Comparison of ENCODE assay signal across 8 mouse cellular contexts in genomic region chr17:71782242-71782698, GRCm38 (mm10). TPM values are rescaled to one million over a fixed set of nuclear protein-coding genes. Genes with fewer than 3 reads are reported as not detected.
A peak's percentile ranks its signal among the peaks of the same experiment; 100 is the strongest.
DNase-seq lines count a peak whose midpoint lies in the region; ATAC-seq and TF ChIP-seq lines count a peak whose summit lies in the region.

No protein-coding gene starts in this region.

- TF ChIP-seq POLR2A in cortical plate, adult 2 months (IDR thresholded peaks at IDR 0.05; ENCODE audit: extremely low read depth, insufficient read depth, low read length), result no peak

- ATAC-seq in kidney, embryonic 14.5 days (ENCODE audit: low FRiP score, low TSS enrichment), result peak; percentile 92
- peak; percentile 86 for ATAC-seq in neural tube, embryonic 11.5 days (ENCODE audit: insufficient read depth, low FRiP score, low TSS enrichment)
- no peak for ATAC-seq in CD4-positive, CD25-positive, alpha-beta regulatory T cell, adult 4 months

- peak overlapping the region; percentile 91 for H3K4me2 ChIP-seq in kidney, embryonic 14.5 days (replicated peaks; ENCODE audit: low read depth, low read length)
- peak overlapping the region; percentile 83 for H3K4me2 ChIP-seq in neural tube, embryonic 11.5 days (ENCODE audit: low read depth)

- no peaks in the 10 kb centered on the region for H3K36me3 ChIP-seq in kidney, embryonic 14.5 days (ENCODE audit: control insufficient read depth, insufficient read depth, low read length)
- no peaks in the 10 kb centered on the region for H3K36me3 ChIP-seq in neural tube, embryonic 11.5 days (ENCODE audit: control insufficient read depth, insufficient read depth, low read length)

- DNase-seq in kidney, postnatal 25 days, result no peak
- DNase-seq in forelimb bud, embryonic 11.5 days (ENCODE audit: low read depth, low spot score), result peak; percentile 5
- peak; percentile 18 for DNase-seq in layer of hippocampus, adult 9-11 months
- DNase-seq in neural tube, embryonic 11.5 days (ENCODE audit: low spot score), result peak; percentile 66
- DNase-seq in MN1 (ENCODE audit: low spot score), result no peak

- no peaks in the 10 kb centered on the region for H3K4me1 ChIP-seq in kidney, embryonic 14.5 days (ENCODE audit: control insufficient read depth, insufficient read depth, low read length)
- no peaks in the 10 kb centered on the region for H3K4me1 ChIP-seq in cortical plate, adult 2 months (ENCODE audit: control insufficient read depth, insufficient read depth, low read length)
- H3K4me1 ChIP-seq in neural tube, embryonic 11.5 days (ENCODE audit: control insufficient read depth, insufficient read depth, low read length), result 0 out of 2 replicates have a peak, but pooled peaks cover 3% of the 10 kb centered on the region

- H3K27ac ChIP-seq in kidney, embryonic 14.5 days (ENCODE audit: low read depth, low read length), result no peak overlapping the region
- peak overlapping the region; percentile 89 for H3K27ac ChIP-seq in cortical plate, adult 2 months (ENCODE audit: insufficient read depth, low read length)
- H3K27ac ChIP-seq in neural tube, embryonic 11.5 days (ENCODE audit: low read depth, low read length), result no peak overlapping the region

- peaks cover 11% of the 10 kb centered on the region; the same call in 1 of the 2 replicates for H3K27me3 ChIP-seq in kidney, embryonic 14.5 days (ENCODE audit: control insufficient read depth, insufficient read depth, low read length)
- H3K27me3 ChIP-seq in neural tube, embryonic 11.5 days (ENCODE audit: control insufficient read depth, insufficient read depth, low read length), result no peaks in the 10 kb centered on the region

- WGBS in kidney, embryonic 14.5 days, result 1% methylated on average over 15 of the region's 29 CpGs
- WGBS in neural tube, embryonic 11.5 days, result under 1% methylated on average over 26 of the region's 29 CpGs

- peak overlapping the region; percentile 79 for H3K9ac ChIP-seq in kidney, embryonic 14.5 days (ENCODE audit: low read depth, low read length)
- H3K9ac ChIP-seq in neural tube, embryonic 11.5 days (ENCODE audit: low read length), result peak overlapping the region; percentile 84

- no peak for TF ChIP-seq CTCF in cortical plate, adult 2 months (IDR thresholded peaks at IDR 0.05; ENCODE audit: extremely low read depth, insufficient read depth, low read length)

- peak overlapping the region; percentile 72 for H3K4me3 ChIP-seq in kidney, embryonic 14.5 days (ENCODE audit: low read length)
- peak overlapping the region; percentile 63 for H3K4me3 ChIP-seq in cortical plate, adult 2 months (ENCODE audit: insufficient read depth, low read length)
- H3K4me3 ChIP-seq in neural tube, embryonic 11.5 days (ENCODE audit: low read depth, low read length), result peak overlapping the region; percentile 85

- peaks cover 10% of the 10 kb centered on the region; the same call in 1 of the 2 replicates for H3K9me3 ChIP-seq in kidney, embryonic 14.5 days (ENCODE audit: control insufficient read depth, low read length)
- no peaks in the 10 kb centered on the region for H3K9me3 ChIP-seq in neural tube, embryonic 11.5 days (ENCODE audit: control insufficient read depth, low read length)

RNA-seq across cellular contexts. Expression of gene Clip4, which starts 14.0 kb away (rescaled TPM):
- polyA plus RNA-seq in kidney, embryonic 14.5 days (2014; fragmentation: Nextera tagmentation; extraction: Ambion mirVana), result 6.7 and 7.4 TPM in 2 replicates
- 38.9 and 42.2 TPM in 2 replicates for polyA plus RNA-seq in cortical plate, adult 2 months (2012; rRNA removed)
- polyA plus RNA-seq in neural tube, embryonic 11.5 days (2014; fragmentation: Nextera tagmentation; extraction: Ambion mirVana), result 5.9 and 6.7 TPM in 2 replicates
- polyA plus RNA-seq in CD4-positive, CD25-positive, alpha-beta regulatory T cell, adult 4 months (2017; shearing (Covaris generic)), result not detected

RNA-seq across cellular contexts. Expression of gene Pcare, which starts 29.6 kb away (rescaled TPM):
- not detected in 2 replicates for polyA plus RNA-seq in kidney, embryonic 14.5 days (2014; fragmentation: Nextera tagmentation; extraction: Ambion mirVana)
- 0.08 TPM in 2 replicates for polyA plus RNA-seq in cortical plate, adult 2 months (2012; rRNA removed)
- not detected in 2 replicates for polyA plus RNA-seq in neural tube, embryonic 11.5 days (2014; fragmentation: Nextera tagmentation; extraction: Ambion mirVana)
- not detected for polyA plus RNA-seq in CD4-positive, CD25-positive, alpha-beta regulatory T cell, adult 4 months (2017; shearing (Covaris generic))

Comparison
In these comparisons a context has a peak if more than half of its experiments do, and no peak if none do; other contexts are left out.
1. DNase-seq: peak in forelimb bud, embryonic 11.5 days (single experiment), layer of hippocampus, adult 9-11 months (single experiment) and neural tube, embryonic 11.5 days (single experiment); none in kidney, postnatal 25 days (0 of 2) and MN1 (single experiment).
2. Peak in every context shown above with its lines, with median percentiles within 50 percentile points of each other: H3K4me3 ChIP-seq.